Mouse (Mus musculus): ENCODE measurements around the gene Bcas3.

DNA sequence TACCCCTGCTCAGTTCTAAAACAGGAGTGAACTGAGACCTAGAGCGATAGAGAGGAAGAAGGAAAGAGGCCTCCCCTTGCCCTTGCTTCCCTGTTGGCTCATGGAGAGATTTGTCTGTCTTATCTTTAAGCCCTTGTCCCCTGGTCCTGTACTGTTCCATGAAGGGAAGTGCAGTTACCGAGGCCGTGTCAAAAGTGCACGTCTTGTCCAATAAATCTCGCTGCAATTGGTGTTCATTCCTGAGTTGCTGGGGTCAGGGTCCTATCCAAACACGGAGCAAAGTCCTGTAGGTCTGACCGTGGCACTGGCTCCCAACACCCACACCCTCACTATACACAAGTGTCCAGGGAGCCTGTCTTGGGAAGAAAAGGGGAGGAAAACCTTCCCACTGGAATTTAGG is 472.9 kb downstream of the Bcas3 start:
- TF ChIP-seq CTCF (IDR thresholded peaks at IDR 0.05; ENCODE audit: low read depth), result no peak
- TF ChIP-seq EP300 (IDR thresholded peaks at IDR 0.05; ENCODE audit: low read depth), result no peak
